Mouse (Mus musculus) kidney, embryonic 14.5 days (tissue): ENCODE measurements around the gene Olfr1312. TPM values are rescaled to one million over a fixed set of nuclear protein-coding genes. Genes with fewer than 3 reads are reported as not detected.

Experiments
- polyA plus RNA-seq: library from polyadenylated mRNA; unstranded; fragments of >200 nt; fragmentation: Nextera tagmentation; extraction: Ambion mirVana; gene quantifications from 2 replicates; pipeline ENCODE4 v1.2.1, GENCODE M21; 2014

Gene Olfr1312
- polyA plus RNA-seq, 1 experiment from 2014 or later, result not detected

Other genes with a start within 250 kb of the Olfr1312 start
- not detected in 2 replicates for gene Olfr1303, start 229.9 kb downstream of the Olfr1312 start, polyA plus RNA-seq
- not detected in 2 replicates for gene Olfr1305, start 173.1 kb downstream of the Olfr1312 start, polyA plus RNA-seq
- not detected in 2 replicates for gene Olfr1306, start 134.0 kb downstream of the Olfr1312 start, polyA plus RNA-seq
- gene Olfr1307, start 100.8 kb downstream of the Olfr1312 start, polyA plus RNA-seq, result not detected in 2 replicates
- gene Olfr1308, start 85.3 kb downstream of the Olfr1312 start, polyA plus RNA-seq, result not detected in 2 replicates
- gene Olfr1309, start 60.0 kb downstream of the Olfr1312 start, polyA plus RNA-seq, result not detected in 2 replicates
- gene Olfr1310, start 37.5 kb downstream of the Olfr1312 start, polyA plus RNA-seq, result not detected in 2 replicates
- not detected in 2 replicates for gene Olfr1311, start 25.8 kb downstream of the Olfr1312 start, polyA plus RNA-seq
- gene Olfr1313, start 27.6 kb upstream of the Olfr1312 start, polyA plus RNA-seq, result not detected in 2 replicates
- gene Olfr1314, start 46.5 kb upstream of the Olfr1312 start, polyA plus RNA-seq, result not detected in 2 replicates
- not detected in 2 replicates for gene Olfr1315-ps1, start 65.2 kb upstream of the Olfr1312 start, polyA plus RNA-seq
- gene Olfr1316, start 84.7 kb upstream of the Olfr1312 start, polyA plus RNA-seq, result not detected in 2 replicates
- not detected in 2 replicates for gene Olfr1317, start 90.1 kb upstream of the Olfr1312 start, polyA plus RNA-seq
- 0.09 TPM in 1 of 2 replicates, not detected in the other for gene Olfr1318, start 104.0 kb upstream of the Olfr1312 start, polyA plus RNA-seq
- gene Lpcat4, start 189.2 kb upstream of the Olfr1312 start, polyA plus RNA-seq, result 17.1 and 24.3 TPM in 2 replicates
- gene Nutm1, start 209.1 kb upstream of the Olfr1312 start, polyA plus RNA-seq, result 0.04 and 0.07 TPM in 2 replicates
- gene Nop10, start 211.7 kb upstream of the Olfr1312 start, polyA plus RNA-seq, result 225 and 322 TPM in 2 replicates
- gene Slc12a6, start 215.6 kb upstream of the Olfr1312 start, polyA plus RNA-seq, result 6.6 and 12.7 TPM in 2 replicates
- not detected in 2 replicates for gene Gm21985, start 216.1 kb upstream of the Olfr1312 start, polyA plus RNA-seq